Mouse (Mus musculus): Measurements from ENCODE around the gene Cmklr1. TPM values are rescaled to one million over a fixed set of nuclear protein-coding genes. Genes with fewer than 3 reads are reported as not detected.
"Not testable (repeated sequence)": the region's sequence is repeated elsewhere in the genome, so short reads cannot be mapped to it uniquely, and the experiment has no call there.

Cmklr1 gene
- polyA plus RNA-seq, 1 experiment from 2014 or later = 2.8 TPM

- Histone ChIP-seq H3K4me1 (peaks cover 16% of the 10 kb centered on the region; the same call in 1 of the 2 replicates), H3K9me3 (no peaks in the 10 kb centered on the region), H3K9ac (no peak overlapping the region), H3K27ac (replicated peaks) (no peak overlapping the region), H3K36me3 (no peaks in the 10 kb centered on the region), H3K27me3 (replicated peaks) (peaks cover 12% of the 10 kb centered on the region), H3K4me3 (no peak overlapping the region), H3K4me2 (no peak overlapping the region)
- ATAC-seq (ENCODE audit: extremely low read depth, insufficient number of reproducible peaks, low FRiP score, low TSS enrichment) = no peak
- 60% methylated on average over 4 of the region's 4 CpGs for WGBS
Measured at GRCm38 (mm10) chr5:113604758-113605157, 45.5 kb downstream of the Cmklr1 start.

- H3K4me1 ChIP-seq = peaks cover 14% of the 10 kb centered on the region; the same call in 1 of the 2 replicates
- no peak overlapping the region for H3K27ac ChIP-seq (replicated peaks)
- H3K9ac ChIP-seq = no peak overlapping the region
- no peaks in the 10 kb centered on the region for H3K9me3 ChIP-seq
- H3K36me3 ChIP-seq = no peaks in the 10 kb centered on the region
- no peak overlapping the region for H3K4me2 ChIP-seq
- WGBS = 59% methylated on average over 9 of the region's 9 CpGs
- H3K4me3 ChIP-seq = no peak overlapping the region
- no peak for ATAC-seq (ENCODE audit: extremely low read depth, insufficient number of reproducible peaks, low FRiP score, low TSS enrichment)
- H3K27me3 ChIP-seq (replicated peaks) = peaks cover 6% of the 10 kb centered on the region
Measured at GRCm38 (mm10) chr5:113603471-113603870, 46.8 kb downstream of the Cmklr1 start.

GRCm38 (mm10) chr5:113600803-113601202 lies 49.4 kb downstream of the Cmklr1 start:
- WGBS = 81% methylated on average over 4 of the region's 4 CpGs
- no peak for ATAC-seq (ENCODE audit: extremely low read depth, insufficient number of reproducible peaks, low FRiP score, low TSS enrichment)
- no peak overlapping the region for H3K4me2 ChIP-seq
- H3K4me1 ChIP-seq = no peaks in the 10 kb centered on the region
- no peaks in the 10 kb centered on the region for H3K36me3 ChIP-seq
- no peak overlapping the region for H3K27ac ChIP-seq (replicated peaks)
- H3K9ac ChIP-seq = no peak overlapping the region
- H3K27me3 ChIP-seq (replicated peaks) = no peaks in the 10 kb centered on the region; the same call in 1 of the 2 replicates
- no peak overlapping the region for H3K4me3 ChIP-seq
- H3K9me3 ChIP-seq = no peaks in the 10 kb centered on the region

GRCm38 (mm10) chr5:113600181-113600580 lies 50.0 kb downstream of the Cmklr1 start:
- 77% methylated on average over 3 of the region's 3 CpGs for WGBS
- no peak overlapping the region for H3K4me2 ChIP-seq
- no peak for ATAC-seq (ENCODE audit: extremely low read depth, insufficient number of reproducible peaks, low FRiP score, low TSS enrichment)
- H3K9ac ChIP-seq = no peak overlapping the region
- H3K27me3 ChIP-seq (replicated peaks) = no peaks in the 10 kb centered on the region; the same call in 1 of the 2 replicates
- H3K27ac ChIP-seq (replicated peaks) = no peak overlapping the region
- no peaks in the 10 kb centered on the region for H3K9me3 ChIP-seq
- H3K36me3 ChIP-seq = no peaks in the 10 kb centered on the region
- no peak overlapping the region for H3K4me3 ChIP-seq
- no peaks in the 10 kb centered on the region for H3K4me1 ChIP-seq

- Histone ChIP-seq H3K36me3 (no peaks in the 10 kb centered on the region), H3K9me3 (no peaks in the 10 kb centered on the region), H3K27me3 (replicated peaks) (peaks cover 4% of the 10 kb centered on the region; the same call in 1 of the 2 replicates), H3K4me2 (no peak overlapping the region), H3K27ac (replicated peaks) (no peak overlapping the region), H3K4me1 (no peaks in the 10 kb centered on the region), H3K9ac (no peak overlapping the region), H3K4me3 (no peak overlapping the region)
- ATAC-seq (ENCODE audit: extremely low read depth, insufficient number of reproducible peaks, low FRiP score, low TSS enrichment) = no peak
- WGBS = 62% methylated on average over 9 of the region's 9 CpGs
Measured at GRCm38 (mm10) chr5:113596780-113597353, 53.4 kb downstream of the Cmklr1 start.

- H3K4me1 ChIP-seq = 0 out of 2 replicates have a peak, but pooled peaks cover 2% of the 10 kb centered on the region
- no peak overlapping the region for H3K4me2 ChIP-seq
- H3K27ac ChIP-seq (replicated peaks) = no peak overlapping the region
- no peak overlapping the region for H3K9ac ChIP-seq
- 75% methylated on average over 9 of the region's 9 CpGs for WGBS
- H3K9me3 ChIP-seq = no peaks in the 10 kb centered on the region
- H3K27me3 ChIP-seq (replicated peaks) = peaks cover 6% of the 10 kb centered on the region; the same call in 1 of the 2 replicates
- ATAC-seq (ENCODE audit: extremely low read depth, insufficient number of reproducible peaks, low FRiP score, low TSS enrichment) = no peak
- no peak overlapping the region for H3K4me3 ChIP-seq
- no peaks in the 10 kb centered on the region for H3K36me3 ChIP-seq
Measured at GRCm38 (mm10) chr5:113596252-113596651, 54.0 kb downstream of the Cmklr1 start.

GRCm38 (mm10) chr5:113593911-113594705 lies 56.1 kb downstream of the Cmklr1 start:
- 76% methylated on average over 6 of the region's 6 CpGs for WGBS
- 0 out of 2 replicates have a peak, but pooled peaks cover 2% of the 10 kb centered on the region for H3K4me1 ChIP-seq

GRCm38 (mm10) chr5:113591751-113592230 lies 58.4 kb downstream of the Cmklr1 start:
- H3K4me3 ChIP-seq = no peak overlapping the region
- H3K27ac ChIP-seq (replicated peaks) = no peak overlapping the region
- no peaks in the 10 kb centered on the region for H3K36me3 ChIP-seq
- peaks cover 11% of the 10 kb centered on the region; the same call in 1 of the 2 replicates for H3K27me3 ChIP-seq (replicated peaks)
- WGBS = 19% methylated on average over 6 of the region's 6 CpGs
- H3K4me2 ChIP-seq = no peak overlapping the region
- no peak for ATAC-seq (ENCODE audit: extremely low read depth, insufficient number of reproducible peaks, low FRiP score, low TSS enrichment)
- H3K9ac ChIP-seq = no peak overlapping the region
- H3K9me3 ChIP-seq = no peaks in the 10 kb centered on the region
- 0 out of 2 replicates have a peak, but pooled peaks cover 2% of the 10 kb centered on the region for H3K4me1 ChIP-seq

More at GRCm38 (mm10) chr5:113593911-113594705, 56.1 kb downstream of the Cmklr1 start:
- Histone ChIP-seq H3K9me3 (no peaks in the 10 kb centered on the region), H3K27ac (replicated peaks) (no peak overlapping the region), H3K4me3 (no peak overlapping the region), H3K27me3 (replicated peaks) (peaks cover 11% of the 10 kb centered on the region; the same call in 1 of the 2 replicates), H3K9ac (no peak overlapping the region), H3K36me3 (no peaks in the 10 kb centered on the region), H3K4me2 (no peak overlapping the region)
- ATAC-seq (ENCODE audit: extremely low read depth, insufficient number of reproducible peaks, low FRiP score, low TSS enrichment) = no peak

- Histone ChIP-seq H3K9me3 (no peaks in the 10 kb centered on the region), H3K9ac (no peak overlapping the region), H3K4me2 (no peak overlapping the region), H3K36me3 (no peaks in the 10 kb centered on the region), H3K4me3 (no peak overlapping the region), H3K27ac (replicated peaks) (no peak overlapping the region), H3K27me3 (replicated peaks) (peaks cover 11% of the 10 kb centered on the region; the same call in 1 of the 2 replicates), H3K4me1 (0 out of 2 replicates have a peak, but pooled peaks cover 2% of the 10 kb centered on the region)
- no peak for ATAC-seq (ENCODE audit: extremely low read depth, insufficient number of reproducible peaks, low FRiP score, low TSS enrichment)
- 30% methylated on average over 3 of the region's 3 CpGs for WGBS
Measured at GRCm38 (mm10) chr5:113591166-113591565, 59.1 kb downstream of the Cmklr1 start.

- no peak overlapping the region for H3K9ac ChIP-seq
- H3K36me3 ChIP-seq = no peaks in the 10 kb centered on the region
- no peak overlapping the region for H3K27ac ChIP-seq (replicated peaks)
- ATAC-seq (ENCODE audit: extremely low read depth, insufficient number of reproducible peaks, low FRiP score, low TSS enrichment) = no peak
- no peaks in the 10 kb centered on the region for H3K9me3 ChIP-seq
- H3K4me3 ChIP-seq = no peak overlapping the region
- 0 out of 2 replicates have a peak, but pooled peaks cover 2% of the 10 kb centered on the region for H3K4me1 ChIP-seq
- WGBS = 68% methylated on average over 5 of the region's 5 CpGs
- H3K4me2 ChIP-seq = no peak overlapping the region
- peaks cover 11% of the 10 kb centered on the region; the same call in 1 of the 2 replicates for H3K27me3 ChIP-seq (replicated peaks)
Measured at GRCm38 (mm10) chr5:113590010-113590640, 60.1 kb downstream of the Cmklr1 start.

- not testable (repeated sequence) for H3K4me1 ChIP-seq
Measured at GRCm38 (mm10) chr5:113586458-113586849, 63.8 kb downstream of the Cmklr1 start.

More at GRCm38 (mm10) chr5:113586458-113586849, 63.8 kb downstream of the Cmklr1 start:
- H3K27me3 ChIP-seq (replicated peaks); ATAC-seq (ENCODE audit: extremely low read depth, insufficient number of reproducible peaks, low FRiP score, low TSS enrichment); H3K4me3 ChIP-seq; H3K9me3 ChIP-seq; H3K36me3 ChIP-seq; H3K4me2 ChIP-seq; H3K9ac ChIP-seq; H3K27ac ChIP-seq (replicated peaks): not testable (repeated sequence)
- 54% methylated on average over 5 of the region's 5 CpGs for WGBS
